Mouse (Mus musculus) frontal cortex, postnatal 10 days (tissue): ENCODE data around the gene Abl2.

Experiments used
- DNase-seq, 2 experiments: peaks; one replicate each; pipeline ENCODE4 v3.0.0; 2022; ENCODE audit warnings: low spot score in 2 of 2, mixed read lengths in 1 of 2

Abl2 gene

DNA sequence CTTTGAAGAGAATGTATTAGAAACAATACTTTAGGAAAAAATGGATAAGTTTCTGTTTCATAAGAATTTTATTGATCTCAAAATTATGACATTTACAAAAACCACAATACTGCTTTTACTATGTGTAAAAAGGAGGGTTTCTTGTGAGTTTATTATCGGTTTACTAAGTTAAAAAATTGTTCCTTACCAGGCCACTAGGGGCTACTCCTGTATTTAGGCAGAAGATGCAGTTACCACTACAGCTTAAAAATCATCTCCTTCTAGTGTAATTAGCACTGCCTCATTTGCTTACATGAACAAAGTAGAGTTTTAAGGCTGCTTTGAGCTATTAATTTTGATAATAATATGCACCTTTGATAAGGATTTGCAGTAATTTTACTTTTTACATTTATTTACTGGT lies 25.6 kb downstream of the Abl2 start:
- DNase-seq = no peak

GRCm38 (mm10) chr1:156585512-156585911 lies 26.9 kb downstream of the Abl2 start:
- DNase-seq = no peak

- no peak for DNase-seq
Measured at GRCm38 (mm10) chr1:156589811-156590305, 31.3 kb downstream of the Abl2 start.

DNA sequence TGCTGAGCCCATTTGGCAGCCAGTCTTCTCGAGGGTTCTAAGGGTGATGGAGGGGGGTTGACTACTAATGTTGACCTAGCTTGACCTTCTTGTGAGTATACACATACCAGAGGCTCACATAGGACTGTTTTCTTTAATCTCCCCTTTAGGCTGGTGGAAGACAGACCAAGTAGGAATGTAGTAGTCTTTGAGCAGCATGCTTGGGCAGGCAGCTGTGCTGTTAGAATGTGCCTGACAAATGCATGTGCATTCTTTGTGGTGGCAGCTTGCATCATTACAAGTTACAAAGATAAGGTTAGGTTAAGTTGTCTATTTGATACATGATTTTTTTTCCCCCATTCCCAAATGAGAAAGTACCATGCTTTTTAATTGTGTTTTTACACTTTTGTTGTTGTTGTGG lies 31.8 kb downstream of the Abl2 start:
- no peak for DNase-seq

- no peak for DNase-seq
Measured at GRCm38 (mm10) chr1:156593267-156593666, 34.7 kb downstream of the Abl2 start.

GRCm38 (mm10) chr1:156597089-156597488 lies 38.5 kb downstream of the Abl2 start:
- DNase-seq = no peak

GRCm38 (mm10) chr1:156602545-156602944 lies 44.0 kb downstream of the Abl2 start:
- DNase-seq = no peak

DNA sequence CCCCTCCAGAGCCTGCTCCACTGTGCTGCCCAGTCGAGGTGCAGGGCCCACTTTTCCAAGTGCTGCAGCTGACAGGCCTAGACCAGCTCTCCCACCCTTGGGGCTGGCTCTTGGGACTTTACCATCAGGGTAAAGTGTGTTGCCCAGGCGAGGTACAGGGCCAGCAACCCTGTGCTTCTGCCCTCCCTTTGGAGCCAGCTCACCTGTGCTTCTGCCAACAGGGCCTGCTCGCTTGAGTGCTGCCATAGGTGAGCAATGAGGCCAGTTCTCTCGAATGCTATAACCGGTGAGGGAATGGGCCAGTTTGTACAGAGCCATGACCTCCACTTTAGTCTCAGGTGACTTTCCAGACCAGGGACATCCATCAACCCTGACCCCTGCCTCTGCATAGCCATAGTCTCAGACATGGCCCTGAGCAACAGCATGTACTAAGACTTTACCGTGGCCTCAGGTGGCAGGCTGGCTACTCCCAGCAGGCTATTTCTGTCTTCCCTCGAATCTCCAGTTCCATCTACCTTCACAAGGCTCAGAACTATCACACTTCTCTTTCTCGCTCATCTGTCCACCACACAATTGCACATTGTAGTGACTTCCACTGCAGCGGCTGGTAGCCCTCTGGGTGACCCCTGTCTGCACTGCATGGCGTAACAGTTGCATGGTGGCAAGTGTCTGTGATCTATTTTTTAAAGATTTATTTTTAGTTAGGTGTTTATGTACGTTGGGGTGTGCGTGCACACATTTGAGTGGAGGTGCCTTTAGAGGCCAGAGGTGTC lies 46.7 kb downstream of the Abl2 start:
- DNase-seq = no peak

- DNase-seq = no peak
Measured at GRCm38 (mm10) chr1:156605940-156606339, 47.4 kb downstream of the Abl2 start.

GRCm38 (mm10) chr1:156608496-156608895 lies 49.9 kb downstream of the Abl2 start:
- DNase-seq = no peak

DNA sequence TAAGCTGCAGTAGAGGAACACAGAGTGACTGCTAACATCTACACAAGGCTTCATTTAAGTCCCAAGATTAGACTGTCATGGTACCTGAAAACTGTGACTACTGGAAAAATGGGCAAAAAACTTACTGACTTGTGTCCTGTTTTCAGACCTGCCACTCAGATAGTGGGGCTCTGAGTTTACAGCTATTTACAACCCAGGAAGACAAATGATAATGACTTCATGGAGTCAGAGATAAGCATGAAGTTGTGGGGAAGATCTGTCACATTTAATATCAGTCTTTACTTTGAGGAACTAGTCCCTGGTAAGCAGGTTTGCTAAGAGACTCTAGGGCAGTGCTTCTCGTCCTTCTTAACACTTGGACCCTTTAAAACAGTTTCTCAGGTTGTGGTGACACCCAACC lies 51.7 kb downstream of the Abl2 start:
- no peak for DNase-seq

GRCm38 (mm10) chr1:156613855-156614530 lies 55.4 kb downstream of the Abl2 start:
- no peak for DNase-seq

DNA sequence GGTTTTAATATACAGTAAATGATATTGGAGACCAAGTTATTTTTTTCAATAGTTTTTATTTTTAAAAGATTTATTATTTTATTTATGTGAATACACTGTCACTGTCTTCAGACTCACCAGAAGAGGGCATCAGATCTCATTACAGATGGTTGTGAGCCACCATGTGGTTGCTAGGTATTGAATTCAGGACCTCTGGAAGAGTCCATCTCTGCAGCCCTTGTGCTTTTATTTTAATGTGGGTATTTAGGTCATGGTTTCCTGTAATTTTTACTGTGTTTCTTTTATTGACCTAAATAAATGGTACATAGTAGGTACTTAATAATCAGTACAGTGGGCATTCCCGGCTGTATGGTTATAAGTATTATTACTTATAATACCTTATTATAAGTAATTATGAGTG lies 56.1 kb downstream of the Abl2 start:
- DNase-seq = no peak

DNA sequence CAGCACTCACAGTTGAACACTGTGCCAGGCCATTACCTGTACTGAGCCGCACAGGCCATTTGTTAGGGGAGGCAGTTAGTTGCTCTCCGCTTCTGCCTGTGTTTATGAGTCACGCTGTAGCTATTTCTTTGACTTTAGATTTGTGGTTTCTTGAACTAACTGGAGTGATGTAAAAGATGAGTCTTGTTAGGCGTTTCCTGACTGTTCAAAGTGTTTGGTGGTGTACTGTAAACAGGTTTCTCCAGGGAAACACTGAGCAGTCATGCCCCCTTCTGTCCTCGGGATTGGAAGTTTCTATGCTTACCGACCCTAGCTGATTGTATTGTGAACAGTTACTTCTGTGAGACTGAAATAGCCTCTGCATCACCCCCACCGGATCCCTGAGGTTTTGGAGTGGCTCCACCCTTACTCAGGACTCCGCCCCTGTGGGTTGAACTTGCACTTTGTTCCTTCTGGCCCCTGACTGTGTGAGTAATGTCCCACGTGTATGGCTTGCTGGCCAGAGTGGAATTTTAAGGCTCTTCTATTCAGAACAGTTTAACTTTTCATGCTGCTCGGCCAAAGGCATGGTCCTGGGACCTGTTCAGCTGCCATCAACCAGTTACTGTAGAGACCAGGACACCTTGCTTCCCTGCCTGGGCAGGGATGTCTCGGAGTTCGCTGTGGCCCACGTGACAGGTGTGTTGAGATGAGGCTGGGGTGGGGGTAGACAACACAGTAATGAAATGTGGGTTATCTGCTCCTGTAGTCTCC lies 57.0 kb downstream of the Abl2 start:
- peak in 1 of 2 experiments; percentile 43 for DNase-seq

GRCm38 (mm10) chr1:156616989-156617598 lies 58.5 kb downstream of the Abl2 start:
- DNase-seq = no peak

DNA sequence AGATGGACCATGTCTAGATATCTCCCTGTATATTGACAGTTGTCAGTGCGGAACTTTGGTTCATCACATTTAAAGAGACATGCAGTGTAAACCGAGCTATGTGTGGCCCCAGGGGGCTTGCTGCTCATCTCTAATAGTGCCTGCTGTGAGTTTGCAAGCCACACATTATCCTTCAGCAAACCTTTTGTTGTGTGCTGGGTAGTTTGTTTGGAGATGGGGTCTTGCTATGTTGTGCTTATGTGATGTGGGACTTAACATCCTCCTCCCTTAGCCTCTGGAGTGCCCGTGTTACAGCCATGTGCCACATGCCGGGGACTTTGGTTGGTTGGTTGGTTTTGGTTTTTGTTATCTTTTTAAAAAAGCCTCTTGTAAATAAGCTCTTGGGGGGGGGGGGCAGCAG lies 59.2 kb downstream of the Abl2 start:
- no peak for DNase-seq

GRCm38 (mm10) chr1:156620292-156620909 lies 61.8 kb downstream of the Abl2 start:
- DNase-seq = no peak

- DNase-seq = no peak
Measured at GRCm38 (mm10) chr1:156620951-156621350, 62.4 kb downstream of the Abl2 start.

- DNase-seq = no peak
Measured at GRCm38 (mm10) chr1:156624231-156624630, 65.6 kb downstream of the Abl2 start.

DNA sequence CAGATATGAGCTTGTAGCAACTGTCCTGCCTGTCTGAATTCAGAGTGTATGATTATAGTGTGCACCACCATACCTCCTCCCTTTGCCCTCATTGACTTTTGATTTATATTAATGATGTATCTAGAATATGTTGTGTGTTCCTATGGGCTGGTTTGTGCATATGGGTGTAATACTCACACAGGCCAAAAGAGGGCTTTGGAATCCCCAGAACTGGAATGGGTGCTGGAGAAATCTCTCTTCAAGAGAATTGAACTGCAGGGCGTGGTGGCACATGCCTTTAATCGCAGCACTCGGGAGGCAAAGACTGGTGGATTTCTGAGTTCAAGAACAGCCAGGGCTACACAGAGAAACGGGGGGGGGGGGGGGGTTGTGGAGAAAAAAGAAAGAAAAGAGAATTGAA lies 68.1 kb downstream of the Abl2 start:
- no peak for DNase-seq

DNA sequence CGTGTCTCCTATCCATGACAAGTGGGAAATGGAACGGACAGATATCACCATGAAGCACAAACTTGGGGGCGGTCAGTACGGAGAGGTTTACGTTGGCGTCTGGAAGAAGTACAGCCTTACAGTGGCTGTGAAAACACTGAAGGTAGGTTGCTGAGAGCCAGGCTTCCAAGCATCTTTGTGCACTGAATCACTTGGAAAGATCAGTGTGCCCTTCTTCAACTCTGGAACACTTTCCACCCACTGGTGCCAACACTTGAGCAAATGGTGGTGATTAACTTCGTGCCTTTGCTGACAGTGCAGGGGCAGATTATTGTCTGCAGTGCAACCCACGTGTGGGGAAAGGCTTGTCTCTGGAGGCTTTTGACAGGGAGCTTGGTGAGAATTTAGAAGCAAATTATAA lies 71.4 kb downstream of the Abl2 start:
- no peak for DNase-seq

- no peak for DNase-seq
Measured at GRCm38 (mm10) chr1:156630965-156631364, 72.4 kb downstream of the Abl2 start.
